Mouse (Mus musculus): ENCODE measurements around the gene Mtfr2.

DNA sequence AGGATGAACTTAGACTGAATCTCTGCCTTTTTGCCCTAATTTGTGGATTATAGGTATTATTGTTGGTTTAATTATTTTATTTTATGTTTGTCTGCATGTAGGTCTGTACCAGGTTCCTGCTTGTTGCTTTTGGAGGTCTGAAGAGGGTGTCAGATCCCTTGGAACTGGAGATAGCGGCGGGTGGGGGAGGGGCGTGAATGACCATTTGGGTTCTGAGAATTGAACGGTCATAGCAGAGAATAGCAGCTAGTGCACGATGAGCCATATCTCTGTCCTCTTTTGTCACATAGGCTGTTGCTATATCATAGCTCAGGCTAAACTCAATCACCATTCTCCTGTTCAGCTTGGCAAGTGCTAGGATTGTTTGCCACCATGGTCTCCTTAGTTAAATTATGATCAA lies 30.1 kb upstream of the Mtfr2 start:
- no peak for TF ChIP-seq CTCF (IDR thresholded peaks at IDR 0.05)
- TF ChIP-seq POLR2A (IDR thresholded peaks at IDR 0.05; ENCODE audit: insufficient read depth, low read depth, low read length), result no peak
- no peak for TF ChIP-seq EP300 (IDR thresholded peaks at IDR 0.05; ENCODE audit: insufficient read depth, low read depth, low read length)
